ENCODE assay signal across 15 mouse cellular contexts in genomic region chr4:13108036-13108435, GRCm38 (mm10).
"Had no signal": no experiment of that assay in that cellular context is flagged by ENCODE, and none has a peak within 500 bp of the region (broad histone marks: within the 10 kb centered on the region; RNA-seq: fewer than 3 reads in every experiment).

No protein-coding gene starts in this region.

- H3K9ac ChIP-seq: liver, embryonic 14.5 days; lung, embryonic 14.5 days; midbrain, embryonic 13.5 days; neural tube, embryonic 12.5 days; stomach, embryonic 15.5 days had no signal

- H3K4me1 ChIP-seq: stomach, embryonic 15.5 days had no signal

- H3K27ac ChIP-seq: liver, embryonic 14.5 days; midbrain, embryonic 10.5 days; midbrain, embryonic 13.5 days; neural tube, embryonic 12.5 days; stomach, embryonic 15.5 days; stomach, postnatal 0 days had no signal

- DNase-seq: lung, adult 18-20 months; lung, embryonic 14.5 days; lung, postnatal 10 days; lung, postnatal 4 days; right cerebral cortex, postnatal 14 days; thymus, adult 2 months; thymus, postnatal 25 days; thymus, postnatal 4 days had no signal

- H3K27me3 ChIP-seq: midbrain, embryonic 13.5 days; neural tube, embryonic 12.5 days; stomach, embryonic 15.5 days had no signal

- H3K9me3 ChIP-seq: midbrain, embryonic 10.5 days; midbrain, embryonic 13.5 days; neural tube, embryonic 12.5 days; stomach, embryonic 15.5 days had no signal

- ATAC-seq: midbrain, embryonic 13.5 days; midbrain, embryonic 16.5 days had no signal

- H3K4me2 ChIP-seq: lung, embryonic 14.5 days; midbrain, embryonic 13.5 days; neural tube, embryonic 12.5 days; stomach, embryonic 15.5 days had no signal

- H3K4me3 ChIP-seq: midbrain, embryonic 10.5 days; midbrain, embryonic 13.5 days; neural tube, embryonic 12.5 days; stomach, embryonic 15.5 days had no signal

- H3K36me3 ChIP-seq: midbrain, embryonic 10.5 days; midbrain, embryonic 13.5 days; neural tube, embryonic 12.5 days; stomach, embryonic 15.5 days had no signal
